Mouse (Mus musculus) hindbrain, embryonic 15.5 days (tissue): ENCODE measurements around the gene Tango6. TPM values are rescaled to one million over a fixed set of nuclear protein-coding genes. Genes with fewer than 3 reads are reported as not detected.
A peak's percentile ranks its signal among the peaks of the same experiment; 100 is the strongest.

Source experiments
- ATAC-seq: fragments of 200-750 bp; cut with Nextera tagmentation; 2 replicates; pipeline ENCODE4 v1.8.0; 2017; ENCODE audit warnings: low read depth, moderate number of reproducible peaks, moderate TSS enrichment; ENCODE audit not compliant: low FRiP score
- H3K27ac ChIP-seq: fragments of 300-500 bp; sonication (generic); replicated peaks from 2 replicates; pipeline ENCODE4 v1.5.1; 2015; ENCODE audit warnings: mild to moderate bottlenecking, inconsistent platforms
- H3K27me3 ChIP-seq: fragments of 300-500 bp; sonication (generic); 2 replicates; pipeline ENCODE4 v1.6.1; 2015; ENCODE audit warnings: control low read depth, inconsistent platforms
- H3K36me3 ChIP-seq: fragments of 300-500 bp; sonication (generic); 2 replicates; pipeline ENCODE4 v1.6.1; 2015; ENCODE audit warnings: control low read depth, inconsistent platforms
- H3K4me1 ChIP-seq: fragments of 300-500 bp; sonication (generic); replicated peaks from 2 replicates; pipeline ENCODE4 v1.6.1; 2015; ENCODE audit warnings: control low read depth, inconsistent platforms
- H3K4me2 ChIP-seq: fragments of 300-500 bp; sonication (generic); 2 replicates; pipeline ENCODE4 v1.6.1; 2015; ENCODE audit warnings: moderate library complexity, mild to moderate bottlenecking, inconsistent platforms
- H3K4me3 ChIP-seq: fragments of 300-500 bp; sonication (generic); 2 replicates; pipeline ENCODE4 v1.5.1; 2015; ENCODE audit warnings: mild to moderate bottlenecking, inconsistent platforms
- H3K9ac ChIP-seq: fragments of 300-500 bp; sonication (generic); 2 replicates; pipeline ENCODE4 v1.6.1; 2015; ENCODE audit warnings: inconsistent platforms
- H3K9me3 ChIP-seq: fragments of 300-500 bp; sonication (generic); 2 replicates; pipeline ENCODE4 v1.6.1; 2016; ENCODE audit warnings: control low read depth, inconsistent platforms
- WGBS: fragments of 180-500 bp; shearing (Covaris S2); methylation state at CpG from one replicate; pipeline ENCODE4 v1.1.7; 2015; 5-methylcytosine and 5-hydroxymethylcytosine counted together
- polyA plus RNA-seq: library from polyadenylated mRNA; unstranded; fragments of >200 nt; fragmentation: Nextera tagmentation; extraction: Ambion mirVana; gene quantifications from 2 replicates; pipeline ENCODE4 v1.2.1, GENCODE M21; 2015

Tango6 gene
- polyA plus RNA-seq, 1 experiment from 2014 or later, result 6.5 TPM

DNA sequence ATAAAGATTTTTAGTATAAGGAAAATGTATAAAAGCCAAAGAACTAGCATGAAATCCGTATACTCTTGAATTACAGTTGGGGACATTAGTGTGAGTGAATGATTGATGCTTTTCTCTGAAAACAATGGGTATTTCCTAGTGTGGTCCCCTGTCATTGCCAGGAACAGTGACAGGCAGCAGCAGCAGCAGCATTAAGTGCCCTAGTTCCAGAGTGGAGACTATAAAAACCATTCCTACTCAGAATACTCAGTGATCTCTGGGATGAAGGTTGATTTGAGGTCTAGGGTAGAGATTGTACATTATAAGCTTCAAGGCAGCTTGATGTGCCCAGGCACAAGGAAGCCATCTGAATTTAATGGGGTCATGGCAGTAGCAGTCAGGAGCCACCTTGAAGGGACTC lies 45.0 kb downstream of the Tango6 start:
- no peak overlapping the region for H3K9ac ChIP-seq

DNA sequence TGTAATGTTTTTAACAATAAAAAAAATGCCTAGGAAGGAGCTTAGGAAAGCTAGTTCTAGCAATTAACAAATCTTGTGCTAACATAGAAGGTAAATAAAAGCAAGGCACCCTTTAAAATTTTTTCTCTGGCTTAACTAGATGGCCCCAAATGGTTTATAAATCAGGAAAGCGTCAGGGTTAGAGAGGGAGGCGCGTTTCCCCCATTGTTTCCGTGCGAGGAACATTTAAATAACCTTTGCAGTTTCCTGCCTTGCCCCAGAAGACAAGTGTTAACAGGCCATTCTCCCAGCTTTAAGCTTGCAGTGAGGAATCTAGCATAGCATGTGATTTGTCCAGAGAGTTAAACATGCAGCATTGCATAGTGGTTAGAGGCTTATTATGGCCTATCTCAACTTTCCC lies 50.1 kb downstream of the Tango6 start:
- H3K4me1 ChIP-seq, result peaks cover 7% of the 10 kb centered on the region
- H3K4me3 ChIP-seq, result no peak overlapping the region
- H3K27ac ChIP-seq, result no peak overlapping the region
- H3K4me2 ChIP-seq, result no peak overlapping the region
- no peak for ATAC-seq
- H3K9me3 ChIP-seq, result no peaks in the 10 kb centered on the region
- no peaks in the 10 kb centered on the region for H3K36me3 ChIP-seq
- 48% methylated on average over 5 of the region's 5 CpGs for WGBS
- no peak overlapping the region for H3K9ac ChIP-seq
- no peaks in the 10 kb centered on the region for H3K27me3 ChIP-seq

More for the DNA sequence above, 45.0 kb downstream of the Tango6 start:
- peak overlapping the region; percentile 50 for H3K4me2 ChIP-seq
- peaks cover 14% of the 10 kb centered on the region for H3K4me1 ChIP-seq
- WGBS, result 7% methylated on average over 1 of the region's 1 CpGs
- H3K27ac ChIP-seq, result peak overlapping the region; percentile 79
- no peaks in the 10 kb centered on the region; the same call in 1 of the 2 replicates for H3K36me3 ChIP-seq
- no peak overlapping the region for H3K4me3 ChIP-seq
- H3K27me3 ChIP-seq, result no peaks in the 10 kb centered on the region
- no peak for ATAC-seq
- no peaks in the 10 kb centered on the region for H3K9me3 ChIP-seq

DNA sequence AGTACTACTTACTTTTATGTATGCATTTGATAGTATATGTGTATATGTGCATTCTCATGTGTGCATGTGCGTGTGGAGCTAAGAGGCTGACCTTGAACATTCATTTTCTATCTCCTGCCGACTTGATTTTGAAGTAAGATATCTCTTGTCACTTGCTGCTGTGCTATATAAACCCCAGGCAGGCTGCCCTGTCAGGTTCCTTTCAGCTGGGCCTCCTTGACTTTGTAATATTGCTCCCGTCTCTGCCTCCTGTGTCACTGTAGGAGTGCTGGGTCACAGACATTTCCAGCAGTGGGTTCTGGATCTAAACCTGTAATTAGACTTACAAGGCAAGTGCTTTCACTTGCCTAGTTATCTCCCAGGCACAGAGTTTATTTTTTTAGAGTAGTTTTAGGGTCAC lies 50.8 kb downstream of the Tango6 start:
- H3K4me2 ChIP-seq, result no peak overlapping the region
- no peaks in the 10 kb centered on the region for H3K9me3 ChIP-seq
- no peak for ATAC-seq
- 76% methylated on average over 3 of the region's 3 CpGs for WGBS
- no peak overlapping the region for H3K9ac ChIP-seq
- 0 out of 2 replicates have a peak, but pooled peaks cover 4% of the 10 kb centered on the region for H3K4me1 ChIP-seq
- no peaks in the 10 kb centered on the region for H3K36me3 ChIP-seq
- H3K27me3 ChIP-seq, result no peaks in the 10 kb centered on the region
- H3K4me3 ChIP-seq, result no peak overlapping the region
- H3K27ac ChIP-seq, result no peak overlapping the region

DNA sequence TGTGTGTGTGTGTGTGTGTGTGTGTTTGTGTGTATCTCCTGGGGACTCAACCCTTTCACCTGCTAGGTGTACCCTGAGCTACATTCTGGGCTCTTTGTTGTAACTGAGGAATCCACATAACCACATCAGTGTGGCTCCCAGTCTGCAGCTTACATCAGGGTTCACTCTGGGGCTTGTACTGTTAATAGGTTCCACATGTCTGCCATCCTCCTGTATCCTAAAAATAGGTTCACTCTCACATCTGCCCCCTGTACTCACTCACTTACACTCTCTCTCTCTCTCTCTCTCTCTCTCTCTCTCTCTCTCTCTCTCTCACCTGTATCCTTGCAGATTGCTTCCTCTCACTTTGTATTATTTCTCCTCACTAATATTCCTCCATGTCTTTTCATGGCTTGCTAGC lies 51.4 kb downstream of the Tango6 start:
- no peaks in the 10 kb centered on the region for H3K9me3 ChIP-seq
- no peaks in the 10 kb centered on the region for H3K27me3 ChIP-seq
- no peak overlapping the region for H3K9ac ChIP-seq
- H3K4me1 ChIP-seq, result 0 out of 2 replicates have a peak, but pooled peaks cover 4% of the 10 kb centered on the region
- H3K4me2 ChIP-seq, result no peak overlapping the region
- no peak for ATAC-seq
- H3K4me3 ChIP-seq, result no peak overlapping the region
- 0 out of 2 replicates have a peak, but pooled peaks cover under 1% of the 10 kb centered on the region for H3K36me3 ChIP-seq
- H3K27ac ChIP-seq, result no peak overlapping the region

DNA sequence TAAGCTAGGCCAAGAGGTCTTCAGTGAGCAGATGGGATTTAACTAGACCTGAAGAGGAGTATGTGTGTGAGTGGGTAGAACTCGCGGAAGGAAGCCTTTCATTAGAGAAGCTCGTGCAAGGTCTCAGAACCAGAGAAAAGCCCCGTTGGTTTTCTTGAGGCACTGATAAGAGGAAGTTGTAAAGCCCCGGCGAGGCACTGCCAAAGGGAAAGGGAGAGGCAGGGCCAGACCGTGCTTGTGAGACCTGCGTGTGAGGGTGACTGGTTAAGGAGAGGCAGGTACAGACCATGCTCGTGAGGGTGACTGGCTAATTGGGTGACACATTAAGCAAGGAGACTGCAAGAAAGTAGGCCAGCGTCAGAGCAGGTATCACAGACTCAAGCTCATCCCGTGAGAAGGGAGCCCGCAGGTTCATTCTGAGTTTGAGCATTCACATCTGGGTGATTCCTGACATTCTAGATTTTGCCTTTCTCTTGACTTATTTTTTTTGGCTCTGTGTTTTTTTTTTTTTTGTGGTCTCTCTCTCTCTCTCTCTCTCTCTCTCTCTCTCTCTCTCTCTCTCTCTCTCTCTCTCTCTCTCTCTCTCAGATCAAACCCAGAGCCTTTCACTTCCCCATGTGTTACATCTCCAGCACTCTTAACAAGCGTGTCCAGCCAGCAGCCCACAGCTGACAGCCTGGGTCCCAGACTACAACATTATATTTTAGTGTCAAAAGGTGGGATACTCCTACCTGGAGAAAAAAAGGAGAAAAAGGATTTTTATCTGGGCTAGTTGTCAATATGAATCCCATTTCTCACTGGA lies 54.2 kb downstream of the Tango6 start:
- Histone ChIP-seq H3K36me3 (0 out of 2 replicates have a peak, but pooled peaks cover 2% of the 10 kb centered on the region), H3K4me2 (no peak overlapping the region), H3K27me3 (no peaks in the 10 kb centered on the region), H3K4me1 (0 out of 2 replicates have a peak, but pooled peaks cover 4% of the 10 kb centered on the region), H3K9ac (no peak overlapping the region), H3K4me3 (no peak overlapping the region), H3K9me3 (no peaks in the 10 kb centered on the region), H3K27ac (no peak overlapping the region)
- 88% methylated on average over 13 of the region's 13 CpGs for WGBS
- ATAC-seq, result no peak

DNA sequence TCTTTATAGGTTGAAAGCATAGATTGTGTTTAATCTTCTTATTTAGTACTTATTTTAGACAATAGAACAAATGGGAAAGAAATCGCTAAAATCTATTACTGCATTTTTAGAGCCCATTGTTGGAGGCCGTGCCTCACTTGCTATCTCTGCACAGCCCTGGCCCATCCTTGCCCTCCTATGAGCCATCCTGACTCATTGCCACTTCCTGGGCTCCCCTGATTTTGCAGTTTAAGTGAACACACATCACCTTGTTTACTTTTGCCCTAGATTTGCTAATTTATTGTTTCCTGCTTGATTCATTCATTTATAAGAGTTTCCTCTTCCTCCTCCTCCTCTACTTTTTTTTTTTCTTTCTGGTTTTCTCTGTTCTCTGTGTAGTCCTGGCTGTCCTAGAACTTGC lies 55.0 kb downstream of the Tango6 start:
- Histone ChIP-seq H3K9me3 (no peaks in the 10 kb centered on the region), H3K36me3 (0 out of 2 replicates have a peak, but pooled peaks cover 2% of the 10 kb centered on the region), H3K27me3 (no peaks in the 10 kb centered on the region), H3K4me3 (no peak overlapping the region), H3K27ac (no peak overlapping the region), H3K4me1 (0 out of 2 replicates have a peak, but pooled peaks cover 4% of the 10 kb centered on the region), H3K4me2 (no peak overlapping the region), H3K9ac (no peak overlapping the region)
- no peak for ATAC-seq
- 98% methylated on average over 2 of the region's 2 CpGs for WGBS

DNA sequence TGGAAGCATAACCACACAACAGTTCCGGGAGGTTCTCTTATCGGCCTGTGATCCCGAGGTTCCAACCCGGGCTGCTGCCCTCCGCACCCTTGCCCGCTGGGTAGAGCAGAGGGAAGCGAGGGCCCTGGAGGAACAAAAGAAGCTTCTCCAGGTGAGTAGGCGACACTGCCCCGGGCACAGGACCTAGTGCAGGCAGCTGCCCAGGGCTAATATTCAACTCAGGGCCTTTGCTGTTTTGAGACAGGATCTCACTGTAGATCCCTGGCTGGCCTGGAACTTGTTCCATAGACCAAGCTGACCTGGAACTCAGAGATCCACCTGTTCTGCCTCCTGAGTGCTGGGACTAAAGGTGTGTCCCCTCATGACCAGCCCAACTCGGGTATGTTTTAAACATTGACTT lies 59.5 kb downstream of the Tango6 start:
- H3K9ac ChIP-seq, result no peak overlapping the region
- H3K9me3 ChIP-seq, result no peaks in the 10 kb centered on the region
- no peak overlapping the region for H3K4me3 ChIP-seq
- no peaks in the 10 kb centered on the region for H3K4me1 ChIP-seq
- H3K27me3 ChIP-seq, result no peaks in the 10 kb centered on the region
- WGBS, result 96% methylated on average over 10 of the region's 10 CpGs
- H3K36me3 ChIP-seq, result 0 out of 2 replicates have a peak, but pooled peaks cover 2% of the 10 kb centered on the region
- no peak overlapping the region for H3K27ac ChIP-seq
- ATAC-seq, result no peak
- no peak overlapping the region for H3K4me2 ChIP-seq

DNA sequence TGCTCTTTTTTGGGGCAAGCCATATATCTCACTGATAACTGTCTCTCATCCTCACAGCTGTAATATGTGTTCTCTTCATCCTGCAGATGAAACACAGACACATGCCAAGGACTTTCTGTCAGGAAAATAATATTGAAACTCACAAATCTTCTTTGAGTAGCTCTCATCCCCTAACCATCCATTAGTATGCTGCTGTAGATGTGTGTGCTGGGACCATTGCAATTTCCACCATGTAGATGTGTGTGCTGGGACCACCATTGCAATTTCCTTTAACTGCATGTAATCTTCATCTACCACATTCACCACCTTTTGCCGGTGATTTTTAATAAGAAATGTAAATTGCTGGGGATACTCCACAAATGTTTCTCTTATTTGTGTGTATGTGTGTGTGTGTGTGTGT lies 60.5 kb downstream of the Tango6 start:
- no peak for ATAC-seq
- no peak overlapping the region for H3K4me2 ChIP-seq
- H3K27ac ChIP-seq, result 0 out of 2 replicates have a peak overlapping the region, but pooled peaks have one; percentile 31
- 0 out of 2 replicates have a peak, but pooled peaks cover 2% of the 10 kb centered on the region for H3K36me3 ChIP-seq
- H3K9ac ChIP-seq, result no peak overlapping the region
- H3K4me3 ChIP-seq, result no peak overlapping the region
- H3K9me3 ChIP-seq, result no peaks in the 10 kb centered on the region
- 80% methylated on average over 1 of the region's 1 CpGs for WGBS
- H3K27me3 ChIP-seq, result no peaks in the 10 kb centered on the region
- H3K4me1 ChIP-seq, result no peaks in the 10 kb centered on the region

DNA sequence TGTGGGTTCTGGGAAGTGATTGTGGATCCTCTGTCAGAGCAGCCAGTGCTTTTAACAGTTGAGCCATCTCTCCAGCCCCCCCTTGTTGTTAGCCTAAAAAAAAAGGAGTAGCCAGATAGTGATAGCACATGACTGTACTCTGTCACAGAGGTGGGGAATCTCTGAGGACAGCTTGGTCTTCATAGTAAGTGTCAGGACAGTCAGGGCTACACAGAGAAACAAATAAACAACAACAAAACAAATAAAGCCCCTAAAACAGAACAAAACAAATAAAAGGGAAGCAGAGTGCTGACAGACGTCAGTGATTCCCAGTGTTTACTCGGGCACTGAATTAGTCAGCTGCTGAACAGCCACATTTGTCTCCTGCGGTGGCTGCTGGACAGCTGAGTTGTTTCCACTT lies 70.6 kb downstream of the Tango6 start:
- 62% methylated on average over 3 of the region's 3 CpGs for WGBS
- Histone ChIP-seq H3K4me1 (no peaks in the 10 kb centered on the region), H3K9me3 (no peaks in the 10 kb centered on the region), H3K36me3 (no peaks in the 10 kb centered on the region), H3K27me3 (no peaks in the 10 kb centered on the region), H3K4me2 (no peak overlapping the region), H3K9ac (no peak overlapping the region), H3K4me3 (no peak overlapping the region), H3K27ac (no peak overlapping the region)
- no peak for ATAC-seq

DNA sequence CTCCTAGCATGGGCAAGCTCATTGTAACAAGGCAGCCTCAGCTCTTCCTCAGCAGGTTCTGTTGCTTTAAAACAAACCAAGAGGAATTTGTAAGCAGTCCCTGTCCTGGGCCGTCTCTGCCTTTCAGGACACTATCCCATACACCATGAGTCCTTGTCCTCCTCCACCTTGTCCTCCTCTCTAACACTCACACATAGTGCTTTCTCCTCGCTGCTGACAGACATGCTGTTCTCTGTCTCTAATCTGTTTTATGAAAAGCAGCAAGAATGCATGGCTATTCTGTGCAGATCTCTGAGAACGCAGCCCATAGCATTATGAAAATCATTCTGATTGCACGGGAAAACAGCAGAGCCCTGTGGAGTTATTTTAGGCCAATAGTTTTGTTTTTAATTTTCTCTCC lies 78.4 kb downstream of the Tango6 start:
- Histone ChIP-seq H3K27me3 (no peaks in the 10 kb centered on the region), H3K4me2 (no peak overlapping the region), H3K4me1 (peaks cover 20% of the 10 kb centered on the region), H3K9ac (no peak overlapping the region), H3K9me3 (no peaks in the 10 kb centered on the region), H3K27ac (peak overlapping the region; percentile 72), H3K36me3 (no peaks in the 10 kb centered on the region), H3K4me3 (no peak overlapping the region)
- ATAC-seq, result no peak
- 38% methylated on average over 4 of the region's 4 CpGs for WGBS

DNA sequence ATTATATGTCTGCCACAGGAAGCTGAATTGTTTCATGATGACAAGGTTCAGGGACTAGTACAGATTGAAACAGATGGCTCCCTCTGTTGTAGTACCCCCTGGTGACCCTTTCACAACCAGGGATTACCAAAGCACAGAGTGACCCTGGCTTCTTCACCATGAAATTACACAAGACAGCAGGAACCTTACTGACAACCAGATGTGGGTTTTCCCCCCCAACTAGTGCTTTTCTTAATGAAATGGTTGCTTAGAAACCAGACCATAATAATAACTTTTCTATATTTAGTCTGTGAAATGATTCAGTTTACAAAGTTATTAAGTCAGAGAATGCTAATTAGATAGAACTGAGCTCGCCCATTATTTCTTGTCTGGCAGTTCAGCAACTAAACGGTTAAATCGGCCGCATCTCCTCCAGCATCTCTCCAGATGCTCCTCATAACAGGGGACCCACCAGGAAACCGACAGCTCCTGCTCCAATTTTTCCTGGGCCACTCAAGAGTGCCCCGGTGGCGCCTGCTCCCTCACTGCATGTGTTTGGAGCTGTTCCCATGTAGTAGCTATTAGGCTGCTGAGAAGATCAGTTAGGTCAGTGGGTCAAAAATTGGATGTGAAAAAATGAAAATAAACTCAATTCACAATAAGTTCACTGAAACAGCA lies 79.1 kb downstream of the Tango6 start:
- 27% methylated on average over 7 of the region's 7 CpGs for WGBS
- no peak for ATAC-seq
- H3K27ac ChIP-seq, result peak overlapping the region; percentile 53; the same call in 1 of the 2 replicates

DNA sequence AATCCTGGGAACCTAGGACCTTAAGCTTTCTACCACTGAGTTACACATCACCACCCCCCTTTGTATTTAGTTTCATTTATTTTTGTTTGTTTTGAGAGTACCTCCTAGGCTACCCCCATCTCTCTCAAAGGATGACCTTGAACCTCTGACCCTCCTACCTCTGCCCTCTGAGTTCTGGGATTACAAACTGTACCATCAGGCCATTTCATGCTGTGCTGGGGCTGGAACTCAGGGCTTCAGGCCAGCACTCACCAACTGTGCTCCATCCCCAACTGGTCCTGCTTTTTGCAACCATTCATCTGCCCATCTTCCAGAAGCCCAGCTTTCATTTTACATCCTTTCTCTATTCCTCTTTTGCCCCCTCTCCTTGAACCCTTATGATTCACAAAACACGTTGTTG lies 81.7 kb downstream of the Tango6 start:
- Histone ChIP-seq H3K4me1 (peaks cover 20% of the 10 kb centered on the region), H3K27ac (no peak overlapping the region), H3K4me2 (no peak overlapping the region), H3K36me3 (no peaks in the 10 kb centered on the region), H3K27me3 (no peaks in the 10 kb centered on the region), H3K9me3 (no peaks in the 10 kb centered on the region), H3K9ac (no peak overlapping the region), H3K4me3 (no peak overlapping the region)
- 73% methylated on average over 1 of the region's 1 CpGs for WGBS
- ATAC-seq, result no peak

More for the DNA sequence above, 79.1 kb downstream of the Tango6 start:
- no peak overlapping the region for H3K4me2 ChIP-seq
- no peak overlapping the region for H3K4me3 ChIP-seq
- H3K9me3 ChIP-seq, result no peaks in the 10 kb centered on the region
- peaks cover 20% of the 10 kb centered on the region for H3K4me1 ChIP-seq
- no peaks in the 10 kb centered on the region for H3K36me3 ChIP-seq
- H3K9ac ChIP-seq, result no peak overlapping the region
- H3K27me3 ChIP-seq, result no peaks in the 10 kb centered on the region
